Mouse (Mus musculus): Measurements from ENCODE around the gene Prickle4.

DNA sequence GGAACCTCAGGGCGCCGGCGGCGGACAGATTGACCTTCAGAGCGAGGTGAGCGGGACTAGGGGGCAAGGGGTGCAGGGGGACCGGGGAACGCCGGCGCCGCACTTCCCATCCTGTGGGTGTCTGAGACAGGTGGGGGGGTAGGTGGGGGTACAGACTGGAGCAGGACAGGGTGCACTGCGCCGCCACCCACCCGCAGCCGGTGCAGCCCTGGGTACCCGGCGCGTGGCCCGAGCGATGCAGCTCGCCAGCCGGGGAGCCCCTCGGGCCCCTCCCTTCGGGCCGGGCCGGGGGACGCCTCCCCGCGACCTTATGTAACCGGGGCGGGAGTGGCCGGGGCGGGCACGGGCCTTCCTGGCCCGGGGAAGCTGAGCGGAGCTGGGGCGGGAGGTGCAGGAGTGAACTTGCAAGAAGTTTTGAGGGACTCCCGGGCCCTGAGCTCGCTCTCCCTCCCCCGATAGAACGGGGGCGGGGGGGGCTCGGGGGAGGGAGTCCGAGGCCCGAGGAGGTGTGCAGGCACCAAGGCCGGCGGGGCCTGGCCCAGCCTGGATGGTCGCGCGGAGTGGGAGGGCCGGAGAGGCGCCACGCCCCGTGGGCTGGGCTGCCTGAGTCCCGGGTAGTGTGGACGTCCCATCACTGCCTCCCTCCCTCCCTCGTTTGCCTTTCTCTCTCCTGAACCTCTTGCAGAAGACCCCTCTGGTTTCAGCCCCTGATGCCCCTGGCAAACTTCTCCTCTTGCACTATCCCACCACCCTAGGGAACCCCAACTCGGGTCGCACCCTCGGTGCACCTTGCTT, 42.9 kb upstream of the Prickle4 start:
- TF ChIP-seq CTCF (IDR thresholded peaks at IDR 0.05; ENCODE audit: insufficient read depth, low read depth, low read length): no peak
- TF ChIP-seq POLR2A (IDR thresholded peaks at IDR 0.05; ENCODE audit: insufficient read depth, low read depth, low read length): no peak

All from olfactory bulb, adult 2 months (tissue).